Mouse (Mus musculus): ENCODE data around the gene Ubqln2.
A peak's percentile ranks its signal among the peaks of the same experiment; 100 is the strongest.

The Ubqln2 gene

DNA sequence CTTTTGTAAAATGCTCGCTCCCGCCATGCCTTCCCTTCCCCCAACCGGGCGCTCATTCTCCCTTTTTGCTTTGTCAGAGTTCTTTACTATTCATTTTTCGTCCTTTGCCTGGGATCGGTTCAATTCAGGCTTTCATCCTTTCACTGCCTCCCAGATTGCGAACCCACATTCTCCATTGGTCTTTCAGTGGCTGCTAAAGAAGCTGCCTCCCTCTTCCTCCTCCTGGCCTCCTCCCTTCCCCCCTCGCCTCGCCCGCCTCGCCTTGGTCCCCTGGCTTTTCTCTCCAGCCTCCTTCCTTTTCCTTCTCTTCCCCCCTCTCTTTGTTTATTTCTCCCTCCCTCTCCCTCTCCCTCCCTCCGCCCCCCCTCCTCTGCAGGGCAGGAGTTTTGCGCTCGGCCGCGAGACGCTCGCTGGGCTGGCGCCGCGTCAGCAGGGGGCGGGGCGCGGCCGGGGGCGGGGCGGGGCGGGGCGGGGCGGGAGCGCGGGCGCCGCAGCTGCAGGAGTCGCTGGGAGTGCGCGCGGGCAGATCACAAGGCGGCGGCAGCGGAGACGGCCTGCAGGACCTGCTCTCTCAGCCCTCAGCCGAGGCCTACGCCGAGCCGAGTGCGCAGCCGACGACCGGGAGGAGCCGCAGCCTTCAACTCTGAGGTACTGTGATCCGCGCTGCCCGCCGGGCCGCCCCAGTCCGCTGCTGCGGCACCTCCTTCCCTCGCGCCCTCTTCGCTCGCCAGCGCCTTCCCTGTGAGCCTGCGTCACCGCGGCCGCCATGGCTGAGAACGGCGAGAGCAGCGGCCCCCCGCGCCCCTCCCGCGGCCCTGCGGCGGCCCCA lies at the start of gene Ubqln2:
Gene Ubqln2, plus strand, starts transcription at position 540 of the 829 bp plus-strand sequence.
- peak; percentile 83 for DNase-seq (ENCODE audit: low spot score)

DNA sequence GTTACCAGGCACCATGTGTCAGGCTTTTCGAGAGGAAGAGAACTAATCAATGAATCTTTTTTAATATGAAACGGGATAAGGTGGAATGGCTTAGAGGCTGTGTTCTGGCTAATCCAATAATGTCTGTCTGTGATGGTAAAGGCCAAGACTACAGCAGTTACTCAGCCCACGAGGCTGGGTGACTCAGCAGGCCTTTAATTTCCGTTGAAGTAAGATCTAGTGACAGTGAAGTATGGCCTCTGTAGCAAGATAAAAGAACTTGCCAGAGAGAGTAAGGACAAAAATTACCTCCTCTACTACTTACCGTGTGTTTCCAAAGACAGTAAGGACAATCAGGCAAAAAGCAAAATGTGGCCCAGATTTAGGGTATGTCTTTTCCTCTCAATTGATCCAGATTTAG lies 46.1 kb upstream of the Ubqln2 start:
- DNase-seq (ENCODE audit: low spot score), result no peak

GRCm38 (mm10) chrX:153476760-153477248 lies 21.2 kb upstream of the Ubqln2 start:
- DNase-seq (ENCODE audit: low spot score), result no peak

- DNase-seq (ENCODE audit: low spot score), result no peak
These were observed 5.7 kb upstream of the Ubqln2 start for GRCm38 (mm10) chrX:153492326-153492725.

DNA sequence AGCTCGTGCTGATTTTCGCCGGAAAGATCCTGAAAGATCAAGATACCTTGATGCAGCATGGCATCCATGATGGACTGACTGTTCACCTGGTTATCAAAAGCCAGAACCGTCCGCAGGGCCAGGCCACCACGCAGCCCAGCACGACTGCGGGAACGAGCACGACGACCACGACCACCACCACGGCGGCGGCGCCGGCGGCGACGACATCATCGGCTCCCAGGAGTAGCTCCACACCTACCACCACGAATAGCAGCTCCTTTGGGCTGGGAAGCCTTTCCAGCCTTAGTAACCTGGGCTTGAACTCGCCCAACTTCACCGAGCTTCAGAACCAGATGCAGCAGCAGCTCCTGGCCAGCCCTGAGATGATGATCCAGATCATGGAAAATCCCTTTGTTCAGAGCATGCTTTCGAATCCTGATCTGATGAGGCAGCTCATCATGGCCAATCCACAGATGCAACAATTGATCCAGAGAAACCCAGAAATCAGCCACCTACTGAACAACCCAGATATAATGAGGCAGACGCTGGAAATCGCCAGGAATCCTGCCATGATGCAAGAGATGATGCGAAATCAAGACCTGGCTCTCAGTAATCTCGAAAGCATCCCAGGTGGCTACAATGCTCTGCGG lies 752 bp downstream of the Ubqln2 start:
- DNase-seq (ENCODE audit: low spot score), result peak; percentile 11

DNA sequence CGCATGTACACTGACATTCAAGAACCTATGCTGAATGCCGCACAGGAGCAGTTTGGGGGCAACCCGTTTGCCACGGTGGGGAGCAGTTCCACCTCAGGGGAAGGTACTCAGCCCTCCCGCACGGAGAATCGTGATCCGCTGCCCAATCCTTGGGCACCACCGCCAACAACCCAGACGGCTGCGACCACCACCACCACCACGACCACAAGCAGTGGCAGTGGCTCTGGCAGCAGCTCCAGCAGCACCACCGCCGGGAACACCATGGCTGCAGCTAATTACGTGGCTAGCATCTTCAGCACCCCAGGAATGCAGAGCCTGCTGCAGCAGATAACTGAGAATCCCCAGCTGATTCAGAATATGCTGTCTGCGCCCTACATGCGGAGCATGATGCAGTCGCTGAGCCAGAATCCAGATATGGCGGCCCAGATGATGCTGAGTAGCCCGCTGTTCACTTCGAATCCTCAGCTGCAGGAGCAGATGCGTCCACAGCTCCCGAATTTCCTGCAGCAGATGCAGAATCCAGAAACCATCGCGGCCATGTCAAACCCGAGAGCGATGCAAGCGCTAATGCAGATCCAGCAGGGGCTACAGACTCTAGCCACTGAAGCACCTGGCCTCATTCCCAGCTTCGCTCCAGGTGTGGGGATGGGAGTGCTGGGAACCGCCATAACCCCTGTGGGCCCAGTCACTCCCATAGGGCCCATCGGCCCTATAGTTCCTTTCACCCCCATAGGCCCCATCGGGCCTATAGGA lies 1.4 kb downstream of the Ubqln2 start:
- DNase-seq (ENCODE audit: low spot score), result peak; percentile 3

GRCm38 (mm10) chrX:153500047-153500345 lies 2.0 kb downstream of the Ubqln2 start:
- DNase-seq (ENCODE audit: low spot score), result no peak

- no peak for DNase-seq (ENCODE audit: low spot score)
These were observed 7.9 kb downstream of the Ubqln2 start for GRCm38 (mm10) chrX:153505954-153506353.

DNA sequence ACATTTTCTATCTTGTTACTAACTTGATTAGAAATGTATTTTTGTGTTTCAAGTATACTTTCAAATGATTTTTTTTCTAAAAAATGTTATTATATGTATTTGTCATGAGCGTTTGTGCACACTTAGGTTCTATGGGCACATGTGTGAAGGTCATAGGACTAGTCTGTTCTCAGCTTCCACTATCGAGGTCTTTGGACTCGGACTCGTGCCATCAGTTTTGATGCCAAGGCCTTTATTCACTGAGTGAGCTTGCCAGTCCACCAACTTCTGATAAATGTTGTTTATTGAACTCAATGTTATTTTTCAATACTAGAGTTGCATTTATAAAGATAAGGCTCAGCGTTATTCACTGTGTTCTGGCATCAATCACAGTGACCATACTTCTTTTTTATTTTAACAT lies 17.5 kb downstream of the Ubqln2 start:
- DNase-seq (ENCODE audit: low spot score), result peak; percentile 5

DNA sequence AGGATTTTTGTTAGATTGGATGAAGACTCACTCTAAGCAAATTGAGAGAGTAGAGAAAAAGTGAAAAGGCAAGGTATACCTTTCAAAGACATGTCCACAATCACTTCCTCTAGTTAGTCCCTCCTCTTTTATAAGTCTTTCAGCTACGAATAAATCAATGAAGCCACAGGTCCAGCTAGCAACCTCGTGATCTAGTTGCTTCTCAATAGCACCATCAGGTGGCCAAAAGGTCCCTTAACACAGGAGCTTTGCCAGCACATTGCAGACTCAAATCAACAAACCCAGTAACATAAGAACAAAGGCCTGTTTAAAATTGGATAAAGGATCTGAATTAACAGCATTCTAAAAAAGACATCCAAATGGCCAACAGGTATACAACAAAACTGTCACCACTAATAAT lies 30.4 kb downstream of the Ubqln2 start:
- DNase-seq (ENCODE audit: low spot score), result no peak

All from testis, postnatal 14 days (tissue).